Mouse (Mus musculus): ENCODE measurements around the gene Mrps25.

Mrps25 gene

GRCm38 (mm10) chr6:92183621-92184131, at the start of gene Mrps25:
Mrps25 (minus strand) TSS chr6:92184033.
- no peaks in the 10 kb centered on the region for H3K27me3 ChIP-seq (ENCODE audit: control insufficient read depth, insufficient read depth, low read length, poor library complexity, severe bottlenecking)
- peak; percentile 44 for DNase-seq (ENCODE audit: low read depth, low spot score)
- H3K36me3 ChIP-seq (ENCODE audit: control insufficient read depth, insufficient read depth, low read length, poor library complexity, severe bottlenecking) = no peaks in the 10 kb centered on the region

GRCm38 (mm10) chr6:92231762-92232161, 47.9 kb upstream of the Mrps25 start:
- Histone ChIP-seq H3K27me3 (ENCODE audit: control insufficient read depth, insufficient read depth, low read length, poor library complexity, severe bottlenecking) (no peaks in the 10 kb centered on the region), H3K36me3 (ENCODE audit: control insufficient read depth, insufficient read depth, low read length, poor library complexity, severe bottlenecking) (no peaks in the 10 kb centered on the region)
- DNase-seq (ENCODE audit: low read depth, low spot score) = no peak

- H3K36me3 ChIP-seq (ENCODE audit: control insufficient read depth, insufficient read depth, low read length, poor library complexity, severe bottlenecking) = no peaks in the 10 kb centered on the region
- DNase-seq (ENCODE audit: low read depth, low spot score) = no peak
- no peaks in the 10 kb centered on the region for H3K27me3 ChIP-seq (ENCODE audit: control insufficient read depth, insufficient read depth, low read length, poor library complexity, severe bottlenecking)
These were observed 47.5 kb upstream of the Mrps25 start for GRCm38 (mm10) chr6:92231356-92231755.

- Histone ChIP-seq H3K36me3 (ENCODE audit: control insufficient read depth, insufficient read depth, low read length, poor library complexity, severe bottlenecking) (no peaks in the 10 kb centered on the region), H3K27me3 (ENCODE audit: control insufficient read depth, insufficient read depth, low read length, poor library complexity, severe bottlenecking) (no peaks in the 10 kb centered on the region)
- DNase-seq (ENCODE audit: low read depth, low spot score) = no peak
These were observed 45.8 kb upstream of the Mrps25 start for GRCm38 (mm10) chr6:92229586-92229985.

- Histone ChIP-seq H3K36me3 (ENCODE audit: control insufficient read depth, insufficient read depth, low read length, poor library complexity, severe bottlenecking) (no peaks in the 10 kb centered on the region), H3K27me3 (ENCODE audit: control insufficient read depth, insufficient read depth, low read length, poor library complexity, severe bottlenecking) (no peaks in the 10 kb centered on the region)
These were observed 45.3 kb upstream of the Mrps25 start for GRCm38 (mm10) chr6:92229103-92229502.

GRCm38 (mm10) chr6:92224981-92225380, 41.1 kb upstream of the Mrps25 start:
- DNase-seq (ENCODE audit: low read depth, low spot score) = no peak
- no peaks in the 10 kb centered on the region for H3K36me3 ChIP-seq (ENCODE audit: control insufficient read depth, insufficient read depth, low read length, poor library complexity, severe bottlenecking)
- H3K27me3 ChIP-seq (ENCODE audit: control insufficient read depth, insufficient read depth, low read length, poor library complexity, severe bottlenecking) = no peaks in the 10 kb centered on the region

More at GRCm38 (mm10) chr6:92229103-92229502, 45.3 kb upstream of the Mrps25 start:
- DNase-seq (ENCODE audit: low read depth, low spot score) = peak; percentile 33

- H3K27me3 ChIP-seq (ENCODE audit: control insufficient read depth, insufficient read depth, low read length, poor library complexity, severe bottlenecking) = no peaks in the 10 kb centered on the region
- no peaks in the 10 kb centered on the region for H3K36me3 ChIP-seq (ENCODE audit: control insufficient read depth, insufficient read depth, low read length, poor library complexity, severe bottlenecking)
- no peak for DNase-seq (ENCODE audit: low read depth, low spot score)
These were observed 38.2 kb upstream of the Mrps25 start for GRCm38 (mm10) chr6:92222021-92222420.

- Histone ChIP-seq H3K36me3 (ENCODE audit: control insufficient read depth, insufficient read depth, low read length, poor library complexity, severe bottlenecking) (no peaks in the 10 kb centered on the region), H3K27me3 (ENCODE audit: control insufficient read depth, insufficient read depth, low read length, poor library complexity, severe bottlenecking) (no peaks in the 10 kb centered on the region)
- DNase-seq (ENCODE audit: low read depth, low spot score) = no peak
These were observed 37.8 kb upstream of the Mrps25 start for GRCm38 (mm10) chr6:92221604-92222003.

- Histone ChIP-seq H3K27me3 (ENCODE audit: control insufficient read depth, insufficient read depth, low read length, poor library complexity, severe bottlenecking) (no peaks in the 10 kb centered on the region), H3K36me3 (ENCODE audit: control insufficient read depth, insufficient read depth, low read length, poor library complexity, severe bottlenecking) (no peaks in the 10 kb centered on the region)
- peak; percentile 72 for DNase-seq (ENCODE audit: low read depth, low spot score)
These were observed 35.6 kb upstream of the Mrps25 start for GRCm38 (mm10) chr6:92219445-92219844.

GRCm38 (mm10) chr6:92214773-92215449, 31.1 kb upstream of the Mrps25 start, which contains the start of gene Rbsn:
Rbsn (minus strand) TSS chr6:92214925.
- Histone ChIP-seq H3K27me3 (ENCODE audit: control insufficient read depth, insufficient read depth, low read length, poor library complexity, severe bottlenecking) (no peaks in the 10 kb centered on the region), H3K36me3 (ENCODE audit: control insufficient read depth, insufficient read depth, low read length, poor library complexity, severe bottlenecking) (peaks cover 6% of the 10 kb centered on the region; the same call in 1 of the 2 replicates)
- DNase-seq (ENCODE audit: low read depth, low spot score) = peak; percentile 95

GRCm38 (mm10) chr6:92214055-92214772, 30.4 kb upstream of the Mrps25 start:
- Histone ChIP-seq H3K36me3 (ENCODE audit: control insufficient read depth, insufficient read depth, low read length, poor library complexity, severe bottlenecking) (peaks cover 10% of the 10 kb centered on the region; the same call in 1 of the 2 replicates), H3K27me3 (ENCODE audit: control insufficient read depth, insufficient read depth, low read length, poor library complexity, severe bottlenecking) (no peaks in the 10 kb centered on the region)
- peak; percentile 5 for DNase-seq (ENCODE audit: low read depth, low spot score)

- DNase-seq (ENCODE audit: low read depth, low spot score) = no peak
- Histone ChIP-seq H3K27me3 (ENCODE audit: control insufficient read depth, insufficient read depth, low read length, poor library complexity, severe bottlenecking) (no peaks in the 10 kb centered on the region), H3K36me3 (ENCODE audit: control insufficient read depth, insufficient read depth, low read length, poor library complexity, severe bottlenecking) (peaks cover 5% of the 10 kb centered on the region; the same call in 1 of the 2 replicates)
These were observed 15.6 kb upstream of the Mrps25 start for GRCm38 (mm10) chr6:92199414-92199813.

GRCm38 (mm10) chr6:92184178-92184577, 345 bp upstream of the Mrps25 start:
- H3K27me3 ChIP-seq (ENCODE audit: control insufficient read depth, insufficient read depth, low read length, poor library complexity, severe bottlenecking) = no peaks in the 10 kb centered on the region
- peak; percentile 43 for DNase-seq (ENCODE audit: low read depth, low spot score)

GRCm38 (mm10) chr6:92176450-92176849, 7.4 kb downstream of the Mrps25 start:
- peaks cover 5% of the 10 kb centered on the region for H3K36me3 ChIP-seq (ENCODE audit: control insufficient read depth, insufficient read depth, low read length, poor library complexity, severe bottlenecking)
- no peaks in the 10 kb centered on the region for H3K27me3 ChIP-seq (ENCODE audit: control insufficient read depth, insufficient read depth, low read length, poor library complexity, severe bottlenecking)
- DNase-seq (ENCODE audit: low read depth, low spot score) = no peak

More at GRCm38 (mm10) chr6:92184178-92184577, 345 bp upstream of the Mrps25 start:
- H3K36me3 ChIP-seq (ENCODE audit: control insufficient read depth, insufficient read depth, low read length, poor library complexity, severe bottlenecking) = no peaks in the 10 kb centered on the region; the same call in 1 of the 2 replicates

GRCm38 (mm10) chr6:92162724-92163123, 21.1 kb downstream of the Mrps25 start:
- DNase-seq (ENCODE audit: low read depth, low spot score) = no peak
- Histone ChIP-seq H3K36me3 (ENCODE audit: control insufficient read depth, insufficient read depth, low read length, poor library complexity, severe bottlenecking) (peaks cover 21% of the 10 kb centered on the region), H3K27me3 (ENCODE audit: control insufficient read depth, insufficient read depth, low read length, poor library complexity, severe bottlenecking) (no peaks in the 10 kb centered on the region)

Measured in splenic B cell, adult 2 months (primary cell).